Mouse (Mus musculus): ENCODE results near the gene Traf5. TPM values are rescaled to one million over a fixed set of nuclear protein-coding genes. Genes with fewer than 3 reads are reported as not detected.

Gene Traf5
- total and polyA plus RNA-seq, 2 experiments from 2014 or later: 1.6 to 2.0 TPM

DNA sequence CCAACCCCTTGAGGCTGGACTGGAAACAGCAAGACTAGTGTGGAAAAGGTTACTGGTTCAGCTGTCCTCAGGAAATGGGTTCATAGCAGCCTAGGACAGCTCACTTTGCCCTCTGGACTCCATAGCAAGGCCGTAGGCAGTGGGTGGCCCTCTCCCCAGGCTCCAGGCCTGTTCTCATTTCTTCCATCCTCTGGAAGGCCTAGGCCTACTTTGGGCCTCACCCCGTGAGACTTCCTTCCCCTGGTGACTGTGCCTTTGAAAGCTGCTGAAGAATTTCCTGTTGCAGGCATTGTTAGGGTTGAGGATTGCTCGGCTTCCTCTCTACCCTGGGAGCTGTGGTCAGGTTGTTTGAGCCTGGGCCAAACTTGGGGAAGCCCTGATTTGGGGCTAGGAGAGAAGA is 137.3 kb downstream of the Traf5 start:
- H3K27me3 ChIP-seq (ENCODE audit: insufficient read depth, low read length): no peaks in the 10 kb centered on the region
- no peaks in the 10 kb centered on the region for H3K36me3 ChIP-seq (ENCODE audit: insufficient read depth, low read length)
- DNase-seq (ENCODE audit: low spot score): no peak
- WGBS: 61% methylated on average over 3 of the region's 3 CpGs
- no peak for TF ChIP-seq CTCF (IDR thresholded peaks at IDR 0.05)
- H3K4me3 ChIP-seq (ENCODE audit: low read depth, low read length): no peak overlapping the region
- H3K27ac ChIP-seq (ENCODE audit: low read depth, low read length): no peak overlapping the region
- H3K4me2 ChIP-seq (ENCODE audit: low read depth, low read length, poor library complexity, severe bottlenecking): no peak overlapping the region
- H3K9me3 ChIP-seq (ENCODE audit: low read length): no peaks in the 10 kb centered on the region
- no peak overlapping the region for H3K9ac ChIP-seq (replicated peaks; ENCODE audit: low read length, poor library complexity, severe bottlenecking)
- H3K4me1 ChIP-seq (ENCODE audit: insufficient read depth, low read length): no peaks in the 10 kb centered on the region
- no peak for ATAC-seq (ENCODE audit: low FRiP score)

DNA sequence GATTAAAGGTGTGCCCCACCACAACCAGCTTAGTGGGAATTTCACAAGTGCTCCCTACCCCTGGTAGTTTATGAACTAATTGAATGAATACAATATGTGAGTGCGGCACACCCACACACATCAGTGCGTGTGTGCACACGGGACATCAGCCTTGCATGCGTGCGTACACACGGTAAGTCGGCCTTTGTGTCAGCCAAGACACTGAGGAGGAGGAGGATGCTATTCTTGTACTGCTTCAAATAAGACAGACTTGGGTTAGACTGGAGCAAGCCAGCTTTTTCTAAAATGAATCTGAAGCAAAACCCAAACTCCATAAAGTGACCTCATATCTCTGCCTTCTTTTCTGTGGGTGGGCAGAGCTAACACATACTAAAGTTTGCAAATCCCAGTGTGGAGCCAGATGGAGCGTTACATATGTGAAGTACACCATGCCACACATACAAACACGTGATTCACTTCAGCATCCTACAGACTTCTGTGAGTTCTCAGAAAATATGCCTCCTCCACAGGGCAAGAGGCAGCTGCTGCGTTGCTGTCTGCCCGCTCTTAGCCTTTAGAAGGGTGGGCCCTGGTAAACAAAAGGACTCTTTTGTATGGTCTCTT is 139.5 kb downstream of the Traf5 start:
- Histone ChIP-seq H3K27ac (ENCODE audit: low read depth, low read length) (no peak overlapping the region), H3K27me3 (ENCODE audit: insufficient read depth, low read length) (no peaks in the 10 kb centered on the region), H3K36me3 (ENCODE audit: insufficient read depth, low read length) (no peaks in the 10 kb centered on the region), H3K4me3 (ENCODE audit: low read depth, low read length) (no peak overlapping the region), H3K4me2 (ENCODE audit: low read depth, low read length, poor library complexity, severe bottlenecking) (no peak overlapping the region), H3K9ac (replicated peaks; ENCODE audit: low read length, poor library complexity, severe bottlenecking) (no peak overlapping the region), H3K4me1 (ENCODE audit: insufficient read depth, low read length) (no peaks in the 10 kb centered on the region), H3K9me3 (ENCODE audit: low read length) (no peaks in the 10 kb centered on the region)
- no peak for TF ChIP-seq CTCF (IDR thresholded peaks at IDR 0.05)
- WGBS: 90% methylated on average over 11 of the region's 11 CpGs
- DNase-seq (ENCODE audit: low spot score) (no peak), ATAC-seq (ENCODE audit: low FRiP score) (no peak)

GRCm38 (mm10) chr1:191950611-191951010 is 141.7 kb downstream of the Traf5 start:
- Histone ChIP-seq H3K27me3 (ENCODE audit: insufficient read depth, low read length) (no peaks in the 10 kb centered on the region), H3K4me2 (ENCODE audit: low read depth, low read length, poor library complexity, severe bottlenecking) (no peak overlapping the region), H3K9ac (replicated peaks; ENCODE audit: low read length, poor library complexity, severe bottlenecking) (no peak overlapping the region), H3K9me3 (ENCODE audit: low read length) (no peaks in the 10 kb centered on the region), H3K27ac (ENCODE audit: low read depth, low read length) (no peak overlapping the region), H3K36me3 (ENCODE audit: insufficient read depth, low read length) (no peaks in the 10 kb centered on the region), H3K4me1 (ENCODE audit: insufficient read depth, low read length) (no peaks in the 10 kb centered on the region), H3K4me3 (ENCODE audit: low read depth, low read length) (no peak overlapping the region)
- TF ChIP-seq CTCF (IDR thresholded peaks at IDR 0.05): no peak
- DNase-seq (ENCODE audit: low spot score): no peak
- no peak for ATAC-seq (ENCODE audit: low FRiP score)
- whole genome bisulfite sequencing: 62% methylated on average over 2 of the region's 2 CpGs

DNA sequence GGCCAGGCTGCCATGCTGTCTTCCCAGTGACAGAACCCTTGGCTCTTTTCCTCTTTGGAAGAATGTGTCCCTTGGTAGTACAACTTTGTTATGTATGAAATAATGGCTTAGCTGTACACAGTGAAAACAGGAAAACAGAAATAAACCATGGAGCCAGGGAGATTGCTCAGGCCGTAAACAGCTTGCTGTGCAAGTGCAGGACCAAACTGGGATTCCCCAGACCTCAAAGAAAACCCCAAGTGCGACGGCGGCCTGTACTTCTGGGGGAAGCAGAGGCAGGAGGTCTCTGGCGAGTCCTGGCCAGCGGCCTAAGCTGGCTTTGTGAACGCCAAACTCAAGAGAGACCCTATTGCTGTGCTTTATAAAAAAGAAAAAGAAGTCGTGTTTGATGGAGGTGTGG is 143.8 kb downstream of the Traf5 start:
- Histone ChIP-seq H3K4me3 (ENCODE audit: low read depth, low read length) (no peak overlapping the region), H3K36me3 (ENCODE audit: insufficient read depth, low read length) (no peaks in the 10 kb centered on the region), H3K27me3 (ENCODE audit: insufficient read depth, low read length) (no peaks in the 10 kb centered on the region), H3K27ac (ENCODE audit: low read depth, low read length) (no peak overlapping the region), H3K9ac (replicated peaks; ENCODE audit: low read length, poor library complexity, severe bottlenecking) (no peak overlapping the region), H3K4me1 (ENCODE audit: insufficient read depth, low read length) (no peaks in the 10 kb centered on the region), H3K9me3 (ENCODE audit: low read length) (no peaks in the 10 kb centered on the region), H3K4me2 (ENCODE audit: low read depth, low read length, poor library complexity, severe bottlenecking) (no peak overlapping the region)
- no peak for TF ChIP-seq CTCF (IDR thresholded peaks at IDR 0.05)
- WGBS: 82% methylated on average over 8 of the region's 8 CpGs
- DNase-seq (ENCODE audit: low spot score) (no peak), ATAC-seq (ENCODE audit: low FRiP score) (no peak)

DNA sequence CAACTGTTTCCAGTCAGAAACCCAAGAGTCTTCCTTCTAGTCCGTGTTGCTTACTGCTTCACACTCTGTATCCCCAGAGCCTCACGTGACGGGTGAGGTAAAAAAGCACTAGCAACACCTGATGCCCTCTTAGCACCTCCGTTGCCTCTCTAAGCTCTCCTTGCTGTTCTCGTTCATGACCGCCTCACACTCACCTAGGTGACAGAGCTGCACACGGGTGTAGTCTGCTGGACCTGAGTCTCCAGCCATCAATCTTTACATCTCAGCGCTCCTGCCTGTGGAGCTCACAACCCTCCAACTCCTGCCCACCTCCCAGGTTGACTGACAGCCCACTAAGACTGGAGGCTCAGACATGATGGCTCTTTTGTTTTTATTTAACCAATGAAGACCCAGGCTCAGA is 144.6 kb downstream of the Traf5 start:
- no peak for DNase-seq (ENCODE audit: low spot score)
- no peak overlapping the region for H3K4me2 ChIP-seq (ENCODE audit: low read depth, low read length, poor library complexity, severe bottlenecking)
- WGBS: 74% methylated on average over 8 of the region's 8 CpGs
- no peak overlapping the region for H3K4me3 ChIP-seq (ENCODE audit: low read depth, low read length)
- no peak overlapping the region for H3K27ac ChIP-seq (ENCODE audit: low read depth, low read length)
- H3K27me3 ChIP-seq (ENCODE audit: insufficient read depth, low read length): no peaks in the 10 kb centered on the region
- H3K9me3 ChIP-seq (ENCODE audit: low read length): no peaks in the 10 kb centered on the region
- H3K9ac ChIP-seq (replicated peaks; ENCODE audit: low read length, poor library complexity, severe bottlenecking): no peak overlapping the region
- TF ChIP-seq CTCF (IDR thresholded peaks at IDR 0.05): no peak
- no peak for ATAC-seq (ENCODE audit: low FRiP score)
- H3K4me1 ChIP-seq (ENCODE audit: insufficient read depth, low read length): no peaks in the 10 kb centered on the region
- no peaks in the 10 kb centered on the region for H3K36me3 ChIP-seq (ENCODE audit: insufficient read depth, low read length)

Small RNA genes within 50 kb of the gene (microRNA-seq; reads per million reads assigned to microRNA genes)
- gene Mir3473c (ENCODE audit: borderline number of aligned reads): not detected

Other genes with a start within 250 kb of the Traf5 start
- 21.9 and 27.4 TPM in 2 replicates for gene Slc30a1, start 185.8 kb downstream of the Traf5 start, total RNA-seq (2014; rRNA removed)
- 4.4 and 5.1 TPM in 2 replicates for gene Slc30a1, start 185.8 kb downstream of the Traf5 start, polyA plus RNA-seq (2015; fragmentation: Nextera tagmentation; extraction: Ambion mirVana)
- 1.5 and 3.3 TPM in 2 replicates for gene Rd3, start 115.2 kb downstream of the Traf5 start, total RNA-seq (2014; rRNA removed)
- gene Rd3, start 115.2 kb downstream of the Traf5 start, polyA plus RNA-seq (2015; fragmentation: Nextera tagmentation; extraction: Ambion mirVana): 2.0 and 2.8 TPM in 2 replicates
- 35.1 and 47.7 TPM in 2 replicates for gene Rcor3, start 45.5 kb upstream of the Traf5 start, total RNA-seq (2014; rRNA removed)
- 54.7 and 56.1 TPM in 2 replicates for gene Rcor3, start 45.5 kb upstream of the Traf5 start, polyA plus RNA-seq (2015; fragmentation: Nextera tagmentation; extraction: Ambion mirVana)
- 5.9 and 6.2 TPM in 2 replicates for gene Kcnh1, start 98.2 kb upstream of the Traf5 start, total RNA-seq (2014; rRNA removed)
- gene Kcnh1, start 98.2 kb upstream of the Traf5 start, polyA plus RNA-seq (2015; fragmentation: Nextera tagmentation; extraction: Ambion mirVana): 2.6 and 2.9 TPM in 2 replicates